Mouse (Mus musculus) E14TG2a.4 (cell line): ENCODE measurements around the gene Lrrc47.

Experiments
- CTCF ChIP-seq: conservative IDR thresholded peaks from 2 replicates; pipeline ENCODE4 v1.5.1; 2014; ENCODE audit warnings: low read length
- NANOG ChIP-seq: IDR thresholded peaks from 2 replicates; pipeline ENCODE4 v1.6.1; 2014; ENCODE audit warnings: borderline replicate concordance, low read length, mixed read lengths
- POU5F1 ChIP-seq: IDR thresholded peaks from 2 replicates; pipeline ENCODE4 v1.6.1; 2014; ENCODE audit warnings: low read length, borderline replicate concordance

- TF ChIP-seq CTCF (no peak), POU5F1 (no peak), NANOG (no peak)
These were observed 14.9 kb downstream of the Lrrc47 start for GRCm38 (mm10) chr4:154026441-154026761.
